Mouse (Mus musculus) cerebellum, postnatal 25 days (tissue): ENCODE measurements around the gene Tpra1.

Source experiments
- DNase-seq, 2 experiments: peaks; one replicate each; pipeline ENCODE4 v3.0.0; 2021; ENCODE audit warnings: mixed read lengths in 2 of 2

Tpra1 gene

DNA sequence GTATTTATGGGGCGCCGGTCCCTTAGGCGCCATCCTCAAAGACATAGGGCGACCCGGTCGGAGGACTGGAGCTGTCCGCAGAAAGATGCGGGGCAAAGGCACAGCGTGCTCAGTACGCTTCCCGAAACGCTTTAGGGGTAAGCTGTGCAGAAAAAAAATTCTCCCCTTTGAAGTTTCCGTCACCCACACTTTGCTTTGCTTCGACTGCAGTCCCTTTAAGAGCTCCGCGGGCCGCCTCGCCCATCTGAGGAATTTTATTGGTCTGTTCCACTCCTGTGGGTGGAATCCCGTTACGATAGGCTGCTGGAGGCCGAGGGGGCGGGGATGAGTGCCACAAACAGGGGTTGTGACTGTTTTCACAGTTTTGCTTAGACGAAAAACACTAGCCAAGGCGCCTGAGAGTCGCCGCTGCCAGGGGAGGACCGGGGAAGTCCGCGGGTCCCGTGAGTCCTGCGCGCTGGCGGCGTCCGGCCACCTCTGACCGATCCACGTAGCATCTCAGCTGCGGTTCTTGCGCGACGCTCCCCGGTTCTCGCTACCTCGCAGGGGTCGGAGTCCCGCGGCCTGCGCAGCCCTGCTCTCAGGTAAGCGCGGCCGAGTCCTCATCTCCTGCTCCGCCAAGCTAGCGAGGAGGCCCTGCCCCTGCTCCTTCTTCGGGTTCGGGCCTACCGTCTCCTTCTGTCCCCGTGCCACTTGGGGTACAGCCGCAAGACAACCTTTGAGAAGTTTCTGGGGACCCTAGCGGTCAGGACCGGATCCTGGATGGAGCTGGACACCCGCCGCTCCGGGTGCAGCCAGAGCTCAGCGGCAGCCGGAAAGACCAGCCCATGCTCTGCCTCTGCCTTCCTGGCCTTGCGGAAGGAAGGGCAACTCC is at the start of gene Tpra1:
Gene Tpra1 (plus strand): TSS at position 305 of the 874 bp plus-strand sequence.
- DNase-seq, result peak; percentile 93 to 96

GRCm38 (mm10) chr6:88854509-88854908 is 47.5 kb upstream of the Tpra1 start:
- no peak for DNase-seq

GRCm38 (mm10) chr6:88855636-88856035 is 46.4 kb upstream of the Tpra1 start:
- DNase-seq, result peak; percentile 68 to 83

GRCm38 (mm10) chr6:88857249-88857648 is 44.8 kb upstream of the Tpra1 start:
- DNase-seq, result peak; percentile 82 to 85

DNA sequence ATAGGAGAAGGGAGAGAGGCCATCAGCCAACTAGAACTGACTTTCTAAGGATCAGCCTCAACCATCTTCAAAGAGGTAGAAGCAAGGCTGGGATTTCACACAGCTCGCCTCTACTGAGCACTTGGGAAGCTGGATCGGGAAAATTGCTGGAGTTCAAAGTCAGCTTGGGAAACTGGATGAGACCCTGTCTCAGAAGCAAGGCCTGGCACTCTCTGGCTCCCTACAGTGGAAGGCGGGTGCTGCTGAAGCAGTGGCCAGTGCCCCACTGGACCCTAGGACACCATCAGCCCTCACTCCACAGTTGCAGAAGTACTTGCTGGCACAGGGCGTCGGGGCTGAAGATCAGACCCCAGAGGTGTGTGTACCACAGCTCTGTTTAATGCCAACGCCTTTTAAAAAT is 44.2 kb upstream of the Tpra1 start:
- DNase-seq, result peak in 1 of 2 experiments; percentile 46

DNA sequence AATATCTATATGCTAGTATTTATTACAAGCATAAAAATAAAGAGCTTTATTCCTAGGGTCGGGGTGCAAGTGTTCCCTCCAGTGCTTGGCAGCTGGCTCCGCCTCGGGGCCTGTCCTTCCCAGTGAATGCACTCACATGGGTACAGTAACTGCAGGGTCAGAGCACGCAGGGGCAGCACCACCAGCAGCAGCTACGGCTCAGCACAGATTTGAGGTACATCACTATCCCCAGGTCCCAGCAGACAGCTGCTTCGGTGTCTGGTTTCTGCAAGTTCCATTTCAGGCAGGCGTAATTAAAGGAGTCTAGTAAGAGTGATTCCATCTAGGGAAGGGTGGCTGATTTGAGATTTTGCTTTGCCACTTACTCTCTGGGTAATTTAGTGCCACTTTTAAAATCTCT is 43.7 kb upstream of the Tpra1 start:
- peak in 1 of 2 experiments; percentile 30 for DNase-seq

GRCm38 (mm10) chr6:88860914-88861313 is 41.1 kb upstream of the Tpra1 start:
- DNase-seq, result peak in 1 of 2 experiments; percentile 43

- no peak for DNase-seq
Measured at GRCm38 (mm10) chr6:88865704-88866103, 36.3 kb upstream of the Tpra1 start.

- peak in 1 of 2 experiments; percentile 36 for DNase-seq
Measured at GRCm38 (mm10) chr6:88869459-88869858, 32.6 kb upstream of the Tpra1 start.

DNA sequence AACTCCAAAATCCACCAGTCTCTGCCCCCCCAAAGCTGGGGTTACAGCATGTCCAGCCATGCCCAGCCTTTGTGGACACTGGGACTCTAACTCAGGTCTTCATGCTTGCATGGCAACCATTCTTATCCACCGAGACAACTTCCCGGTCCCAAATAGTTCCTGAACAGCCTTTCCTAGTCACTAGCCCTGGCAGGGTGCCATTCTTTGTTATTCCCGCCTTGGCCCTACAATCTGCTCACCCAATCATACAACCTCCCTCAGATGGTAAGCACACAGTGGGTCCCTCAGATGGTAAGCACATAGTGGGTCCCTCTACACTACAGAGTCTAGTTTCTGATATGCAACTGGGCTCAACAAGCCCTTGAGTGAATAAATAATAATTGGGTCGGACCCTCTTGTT is 31.5 kb upstream of the Tpra1 start:
- peak in 1 of 2 experiments; percentile 75 for DNase-seq

DNA sequence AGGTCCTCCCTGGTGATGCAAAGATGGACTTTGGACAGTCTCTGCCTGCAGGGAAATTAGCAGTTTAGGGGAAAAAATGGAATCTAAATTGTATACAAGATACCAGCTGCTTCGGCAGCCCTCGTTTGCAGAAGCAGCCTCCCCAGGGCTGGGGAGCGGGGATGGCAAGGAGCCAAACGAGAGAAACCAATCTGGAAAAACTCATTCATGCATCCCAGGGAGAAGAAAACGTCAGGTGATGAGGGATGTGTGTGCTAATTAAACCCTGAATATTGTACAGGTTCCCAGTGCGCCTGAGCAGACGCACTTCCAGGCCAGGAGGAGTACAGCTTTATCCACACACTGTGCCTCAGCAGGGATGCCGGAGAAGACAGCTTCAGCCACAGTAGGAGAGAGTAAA is 30.5 kb upstream of the Tpra1 start:
- peak; percentile 56 to 70 for DNase-seq

DNA sequence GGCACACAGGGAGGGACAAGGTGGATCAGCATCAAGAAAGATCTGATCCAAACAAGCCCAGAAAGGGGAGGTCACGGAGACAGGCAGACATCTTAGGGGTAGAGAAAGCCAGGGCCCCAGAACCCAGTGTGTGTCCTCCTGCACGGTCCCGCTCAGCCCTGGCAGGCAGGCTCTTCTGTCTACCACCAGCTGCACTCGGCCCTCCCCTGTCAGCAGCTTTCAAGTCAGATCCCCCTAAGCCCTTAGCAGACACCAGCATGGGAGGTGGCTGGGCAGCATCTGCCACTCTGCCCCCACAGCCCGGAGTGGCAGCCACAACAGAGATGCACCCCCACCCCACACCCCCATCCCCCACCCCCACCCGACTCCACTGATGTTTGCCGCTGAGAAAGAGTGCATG is 29.2 kb upstream of the Tpra1 start:
- DNase-seq, result peak in 1 of 2 experiments; percentile 48

DNA sequence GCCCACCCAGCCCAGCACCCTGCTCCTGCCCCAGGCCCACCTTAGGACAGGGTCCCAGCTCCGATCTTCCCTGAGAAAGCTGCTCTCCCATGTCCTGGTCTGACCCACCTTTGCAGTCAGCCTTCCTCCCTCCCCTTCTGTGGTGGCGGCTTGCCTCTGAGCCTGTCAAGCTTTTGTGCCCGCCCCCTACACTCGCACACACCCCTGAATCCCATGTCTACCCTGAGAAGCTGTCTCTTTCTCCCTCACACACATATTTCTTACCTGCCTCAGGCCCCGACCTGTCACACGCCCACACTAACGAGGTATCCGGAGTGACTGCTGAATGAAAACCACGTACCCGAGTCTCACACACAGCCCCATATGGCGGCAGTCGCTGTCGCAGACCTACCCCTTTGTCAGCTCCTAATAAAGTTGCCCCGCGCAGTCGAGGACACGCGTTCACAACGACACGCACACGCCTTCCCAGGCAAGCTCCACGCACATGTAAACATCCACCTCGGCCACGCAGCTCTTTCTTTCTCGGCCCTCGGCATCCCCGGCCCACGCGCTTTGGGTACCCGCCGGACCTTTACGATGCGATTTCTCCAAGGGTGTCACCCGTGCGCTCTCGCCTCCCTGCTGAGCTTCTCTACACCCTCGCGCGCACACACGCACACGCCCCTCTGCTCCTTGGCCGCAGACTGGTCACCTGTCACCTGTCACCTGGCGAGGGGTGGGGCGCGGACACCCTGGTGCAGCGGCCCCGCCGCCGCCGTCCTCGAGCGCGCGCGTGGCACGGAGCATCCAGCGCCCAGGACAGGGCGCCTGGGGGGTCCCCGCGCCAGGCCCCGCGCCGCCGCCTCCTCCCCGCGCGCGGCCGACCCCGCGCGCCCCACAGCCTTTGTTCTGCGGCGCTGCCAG is 27.8 kb upstream of the Tpra1 start:
- peak; percentile 62 to 69 for DNase-seq

DNA sequence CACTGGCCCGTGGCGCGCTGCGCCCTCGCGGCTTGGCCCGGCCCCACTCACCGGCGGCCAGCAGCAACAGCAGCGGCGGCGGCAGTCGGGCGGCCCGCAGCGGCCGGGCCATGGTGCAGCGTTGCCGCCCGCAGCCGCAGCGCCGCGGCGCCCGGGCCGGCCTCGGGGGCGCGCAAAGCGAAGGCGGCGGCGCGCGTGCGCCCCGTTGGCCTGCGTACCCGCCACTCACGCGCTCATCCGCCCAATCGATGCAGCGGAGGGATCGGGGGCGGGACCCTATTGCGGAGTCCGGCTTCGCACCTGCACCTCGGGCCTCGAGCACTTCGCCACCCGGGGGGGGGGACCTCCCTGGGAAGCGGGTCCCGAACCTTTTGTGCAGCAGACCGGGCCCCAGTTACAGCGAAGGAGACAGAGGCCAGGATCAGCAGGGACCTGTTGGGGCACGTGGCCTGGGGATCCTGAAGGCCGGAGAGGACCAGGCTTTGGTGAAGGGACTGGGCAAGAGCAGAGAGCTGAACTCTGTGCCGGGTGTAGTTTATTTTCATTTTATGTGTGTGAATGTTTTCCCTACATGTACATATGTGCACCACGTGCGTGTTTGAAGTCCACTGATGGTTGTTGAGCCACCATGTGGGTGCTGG is 27.1 kb upstream of the Tpra1 start, which contains the start of gene Podxl2:
Gene Podxl2 (minus strand): TSS at position 177 of the 641 bp plus-strand sequence.
- peak; percentile 91 to 95 for DNase-seq

GRCm38 (mm10) chr6:88879471-88879870 is 22.6 kb upstream of the Tpra1 start:
- DNase-seq, result peak in 1 of 2 experiments; percentile 52

- no peak for DNase-seq
Measured at GRCm38 (mm10) chr6:88881334-88881733, 20.7 kb upstream of the Tpra1 start.

DNA sequence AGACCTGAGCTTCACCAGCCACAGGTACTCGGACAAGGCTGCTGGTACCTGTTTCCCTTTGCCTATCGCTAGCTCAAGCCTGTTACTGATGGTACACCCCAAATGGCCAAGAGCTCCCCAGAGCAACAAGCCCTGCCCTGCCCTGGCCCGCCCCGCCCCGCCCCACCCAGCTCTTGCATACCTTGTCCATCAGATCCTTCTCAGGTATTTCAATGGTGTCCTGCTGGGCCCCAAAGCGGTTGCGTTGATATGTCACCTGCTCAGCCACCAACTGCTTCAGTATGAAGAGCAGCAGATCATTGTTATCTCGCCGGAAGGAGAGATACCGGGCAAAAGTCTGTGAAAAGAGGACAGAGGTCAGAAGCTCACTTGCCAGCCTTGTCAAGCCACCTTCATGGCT is 17.9 kb upstream of the Tpra1 start:
- DNase-seq, result no peak

DNA sequence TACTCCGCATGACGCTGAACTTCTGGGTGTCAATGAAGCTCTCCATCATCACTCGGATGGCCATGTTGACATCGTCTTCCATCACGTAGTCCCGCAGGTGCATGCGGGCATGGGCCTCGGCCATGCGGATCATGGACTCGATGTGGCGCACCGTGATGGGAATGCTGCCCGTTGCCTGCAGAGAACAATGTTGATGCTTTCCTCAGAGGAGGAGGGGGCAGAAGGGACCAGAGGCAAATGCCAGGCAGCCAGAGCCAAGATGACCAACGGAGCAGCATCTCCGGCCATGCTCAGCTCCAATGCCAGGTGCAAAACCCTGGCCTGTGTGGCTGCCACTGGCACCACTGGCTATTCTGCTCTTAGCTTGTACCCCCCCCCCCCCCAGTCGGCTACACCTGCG is 17.4 kb upstream of the Tpra1 start:
- DNase-seq, result no peak

DNA sequence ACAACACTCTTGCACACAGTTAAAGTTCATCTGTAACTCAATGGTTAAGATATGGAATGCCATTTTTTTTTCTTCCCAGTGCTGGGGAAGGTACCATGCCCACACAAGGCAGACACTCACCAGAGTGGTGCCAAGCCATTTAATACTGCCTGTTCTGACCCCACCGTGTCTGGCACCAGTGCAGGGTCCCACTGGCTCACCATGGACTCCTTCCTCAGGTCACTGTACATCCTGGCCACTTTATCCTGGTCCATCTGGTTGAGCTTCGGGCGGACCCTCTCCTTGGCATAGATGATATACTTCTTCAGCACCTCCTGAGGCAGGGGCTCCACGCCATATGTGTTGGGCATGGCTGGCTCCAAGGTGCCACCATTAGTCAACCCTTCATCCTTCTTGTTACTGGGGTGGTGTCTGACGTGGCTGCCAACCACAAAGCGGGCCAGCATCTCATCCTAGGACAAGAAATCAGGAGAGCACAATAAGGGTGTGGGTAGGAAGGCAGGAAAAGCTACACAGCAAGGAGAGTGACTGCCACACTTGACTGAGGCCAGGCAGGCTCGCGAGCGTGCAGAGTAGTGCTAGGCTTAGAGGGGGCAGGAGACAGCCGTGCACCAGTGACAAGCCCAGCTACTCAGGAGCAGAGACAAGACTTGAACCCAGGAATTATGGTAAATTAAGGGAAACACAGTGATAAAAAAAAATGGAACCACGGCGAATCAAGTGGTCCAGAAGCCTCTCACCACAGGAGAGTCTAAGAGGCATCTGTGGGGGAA is 16.2 kb upstream of the Tpra1 start:
- no peak for DNase-seq

DNA sequence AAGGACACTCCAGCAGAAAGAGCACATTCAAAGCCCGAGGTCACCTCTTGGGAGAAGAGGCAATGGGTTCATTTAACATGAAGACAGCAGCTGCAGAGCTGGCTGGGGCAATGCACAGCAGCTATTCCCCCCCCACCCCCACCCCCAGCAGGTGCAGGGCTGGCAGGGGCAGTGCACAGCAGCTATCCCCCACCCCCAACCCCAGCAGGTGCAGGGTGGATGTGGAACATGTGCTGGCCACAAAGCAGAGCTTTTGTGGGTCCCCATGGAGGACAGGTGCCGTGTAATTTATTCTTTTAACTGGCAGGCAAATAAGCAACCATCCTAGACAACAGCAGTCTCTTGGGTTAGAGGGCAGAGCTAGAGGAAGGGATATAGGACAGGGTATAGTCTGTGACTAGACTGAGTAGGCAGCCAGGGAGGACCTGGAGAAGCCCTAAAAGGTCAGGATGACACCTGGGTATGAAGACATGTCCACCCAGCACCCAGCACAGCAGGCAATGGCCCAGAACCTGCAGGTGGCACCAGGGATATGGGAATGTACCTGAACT is 15.6 kb upstream of the Tpra1 start:
- DNase-seq, result no peak

DNA sequence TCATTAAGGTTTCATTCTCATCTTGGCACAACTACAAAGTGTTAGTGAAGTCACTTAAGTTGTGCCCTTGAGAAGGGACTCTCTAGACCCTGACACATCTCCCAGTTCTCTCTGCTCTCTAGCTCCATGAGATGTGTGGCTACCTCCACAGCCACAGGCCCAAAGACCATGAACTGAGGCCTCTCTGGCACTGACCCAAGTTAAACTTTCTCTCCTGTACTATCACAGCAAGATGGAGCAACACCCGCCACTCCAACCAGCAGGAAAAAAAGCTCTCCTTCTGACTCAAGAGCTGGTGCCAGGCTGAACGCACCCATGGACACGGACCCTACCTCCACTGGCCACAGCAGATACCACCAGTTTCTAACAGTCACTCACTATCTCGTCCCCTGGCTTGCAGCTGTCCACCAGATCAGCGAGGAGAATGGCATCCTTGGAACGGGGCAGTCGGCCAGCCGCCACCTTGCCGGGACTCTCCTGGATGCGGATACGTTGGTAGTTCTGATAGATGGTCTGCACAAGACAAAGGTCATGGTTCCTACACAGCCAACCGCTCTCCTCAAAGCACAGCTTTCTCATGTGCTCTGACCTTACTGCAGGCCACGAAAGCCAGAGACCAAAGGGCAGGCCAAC is 12.5 kb upstream of the Tpra1 start:
- DNase-seq, result no peak
